Mouse (Mus musculus) heart, adult 2 months (tissue): ENCODE results near the gene Slc35a5.

Source experiments
- EP300 ChIP-seq: fragments of 200-500 bp; IDR thresholded peaks from 2 replicates; pipeline ENCODE4 v1.6.1; 2011; ENCODE audit warnings: low read depth, low read length, control low read depth; ENCODE audit not compliant: insufficient read depth
- POLR2A ChIP-seq: fragments of 200-500 bp; IDR thresholded peaks from 2 replicates; pipeline ENCODE4 v1.6.1; 2011; ENCODE audit warnings: mild to moderate bottlenecking, low read depth, low read length, control low read depth; ENCODE audit not compliant: insufficient read depth

DNA sequence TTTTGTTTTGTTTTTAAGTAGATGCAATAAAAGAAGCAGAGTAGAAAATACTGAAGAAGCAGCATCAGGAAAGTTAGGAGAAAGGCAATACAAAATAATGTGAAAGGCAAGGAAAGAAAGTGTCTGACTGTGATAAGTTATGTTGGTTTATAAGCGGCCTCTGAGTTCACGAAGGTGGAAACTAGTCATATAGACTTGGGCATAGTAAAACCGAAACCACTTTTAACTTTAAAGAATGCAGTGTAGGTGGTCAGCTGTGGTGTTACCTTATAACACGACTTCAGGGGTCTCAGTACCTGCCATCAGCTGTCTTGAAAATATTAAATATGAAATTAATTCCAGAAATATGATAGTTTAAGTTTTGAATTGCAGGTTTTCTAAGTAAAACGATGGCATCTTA lies 23.3 kb upstream of the Slc35a5 start:
- no peak for TF ChIP-seq EP300
- no peak for TF ChIP-seq POLR2A
